Mouse (Mus musculus) layer of hippocampus, postnatal 14 days (tissue): ENCODE data around the gene Fam241a. TPM values are rescaled to one million over a fixed set of nuclear protein-coding genes. Genes with fewer than 3 reads are reported as not detected.
A peak's percentile ranks its signal among the peaks of the same experiment; 100 is the strongest.

ENCODE experiments used
- DNase-seq, 2 experiments: peaks; one replicate each; pipeline ENCODE4 v3.0.0; 2021 to 2022; ENCODE audit warnings: low spot score in 2 of 2, mixed read lengths in 1 of 2
- total RNA-seq, 2 experiments: library from RNA; stranded (reverse); gene quantifications; 2 replicates each; pipeline ENCODE4 v1.2.3; 2021

Fam241a gene
- total RNA-seq, 2 experiments from 2014 or later = 3.5 to 4.9 TPM

DNA sequence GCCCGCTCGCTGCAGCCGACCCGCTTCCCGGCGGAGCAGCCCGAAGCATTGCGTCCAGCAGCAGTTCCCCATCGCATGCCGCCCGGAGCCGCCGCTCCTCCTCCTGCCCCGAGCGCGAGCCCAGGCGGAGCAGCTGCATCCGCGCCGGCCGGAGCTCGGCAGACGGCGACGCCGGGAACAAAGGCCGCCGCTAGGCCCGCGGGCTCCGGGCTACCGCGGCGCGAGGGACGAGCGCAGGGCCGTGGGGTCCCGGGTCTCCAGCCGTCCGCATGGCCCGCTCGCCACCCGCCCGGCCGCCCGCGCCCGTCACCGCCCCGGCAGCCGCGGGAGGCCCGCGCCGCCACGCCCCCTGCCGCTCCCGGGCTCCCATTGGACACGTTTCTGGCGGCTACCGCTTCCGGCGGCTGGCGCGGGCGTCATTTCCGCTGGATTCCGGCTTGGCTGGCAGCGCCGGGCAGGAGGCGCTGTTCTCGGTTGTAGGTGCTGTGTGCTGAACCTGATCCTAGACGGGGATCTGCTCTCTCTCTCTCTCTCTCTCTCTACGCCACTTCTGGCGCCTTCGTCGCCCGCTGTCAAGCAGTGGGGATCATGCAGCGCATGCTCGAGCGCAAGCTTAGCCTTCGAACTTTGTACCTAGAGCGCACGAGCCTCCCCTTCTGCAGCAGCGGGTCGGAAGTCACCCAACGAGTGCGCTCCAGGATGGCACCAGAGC is 58.8 kb downstream of the Fam241a start, which contains the start of gene Ap1ar:
Gene Ap1ar, minus strand, starts transcription at position 370 of the 712 bp plus-strand sequence.
- DNase-seq = peak; percentile 97

GRCm38 (mm10) chr3:127836798-127837153 is 59.3 kb downstream of the Fam241a start:
- peak in 1 of 2 experiments; percentile 16 for DNase-seq

DNA sequence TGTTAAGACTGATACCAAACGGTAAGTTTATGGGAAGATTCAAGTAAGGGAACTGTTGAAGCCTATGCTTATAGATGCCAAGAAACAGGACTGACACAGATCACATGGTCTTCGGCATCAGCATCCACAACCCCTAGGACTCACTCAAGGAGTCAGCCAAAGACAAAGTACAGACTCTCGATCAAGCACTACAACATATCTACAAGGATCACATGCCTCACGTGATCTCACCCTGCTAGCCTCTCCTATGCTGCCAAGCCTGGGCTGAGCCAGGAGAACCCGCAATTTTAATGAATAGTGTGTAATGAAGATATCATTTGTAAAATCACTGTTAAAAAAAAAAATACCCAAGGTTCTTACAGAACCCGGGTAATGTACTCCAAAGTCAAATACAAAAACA is 60.5 kb downstream of the Fam241a start:
- DNase-seq = no peak

DNA sequence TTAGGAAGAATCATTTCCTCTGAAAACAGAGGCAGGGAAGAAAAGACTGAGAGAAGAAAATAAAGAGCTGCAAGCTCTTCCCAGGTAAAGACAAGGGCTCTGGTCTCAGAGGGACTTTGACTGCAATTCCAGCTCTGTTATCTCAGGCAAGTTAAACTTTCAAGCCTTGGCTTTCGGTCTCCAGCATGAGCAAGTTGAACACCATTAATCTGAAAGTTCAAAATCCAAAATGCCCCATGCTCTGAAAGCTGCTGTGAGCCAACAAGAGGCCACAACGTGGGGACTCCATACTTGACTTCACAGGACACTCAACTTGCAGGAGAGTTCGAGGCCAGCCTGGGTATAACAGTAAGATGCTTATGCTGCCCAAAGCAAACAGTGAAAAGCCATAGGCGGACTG is 62.1 kb downstream of the Fam241a start:
- no peak for DNase-seq

- no peak for DNase-seq
These were observed 65.0 kb downstream of the Fam241a start for GRCm38 (mm10) chr3:127831079-127831478.

GRCm38 (mm10) chr3:127830183-127830582 is 65.9 kb downstream of the Fam241a start:
- DNase-seq = no peak

GRCm38 (mm10) chr3:127827123-127827522 is 69.0 kb downstream of the Fam241a start:
- DNase-seq = no peak

- DNase-seq = no peak
These were observed 69.6 kb downstream of the Fam241a start for GRCm38 (mm10) chr3:127826503-127826902.

DNA sequence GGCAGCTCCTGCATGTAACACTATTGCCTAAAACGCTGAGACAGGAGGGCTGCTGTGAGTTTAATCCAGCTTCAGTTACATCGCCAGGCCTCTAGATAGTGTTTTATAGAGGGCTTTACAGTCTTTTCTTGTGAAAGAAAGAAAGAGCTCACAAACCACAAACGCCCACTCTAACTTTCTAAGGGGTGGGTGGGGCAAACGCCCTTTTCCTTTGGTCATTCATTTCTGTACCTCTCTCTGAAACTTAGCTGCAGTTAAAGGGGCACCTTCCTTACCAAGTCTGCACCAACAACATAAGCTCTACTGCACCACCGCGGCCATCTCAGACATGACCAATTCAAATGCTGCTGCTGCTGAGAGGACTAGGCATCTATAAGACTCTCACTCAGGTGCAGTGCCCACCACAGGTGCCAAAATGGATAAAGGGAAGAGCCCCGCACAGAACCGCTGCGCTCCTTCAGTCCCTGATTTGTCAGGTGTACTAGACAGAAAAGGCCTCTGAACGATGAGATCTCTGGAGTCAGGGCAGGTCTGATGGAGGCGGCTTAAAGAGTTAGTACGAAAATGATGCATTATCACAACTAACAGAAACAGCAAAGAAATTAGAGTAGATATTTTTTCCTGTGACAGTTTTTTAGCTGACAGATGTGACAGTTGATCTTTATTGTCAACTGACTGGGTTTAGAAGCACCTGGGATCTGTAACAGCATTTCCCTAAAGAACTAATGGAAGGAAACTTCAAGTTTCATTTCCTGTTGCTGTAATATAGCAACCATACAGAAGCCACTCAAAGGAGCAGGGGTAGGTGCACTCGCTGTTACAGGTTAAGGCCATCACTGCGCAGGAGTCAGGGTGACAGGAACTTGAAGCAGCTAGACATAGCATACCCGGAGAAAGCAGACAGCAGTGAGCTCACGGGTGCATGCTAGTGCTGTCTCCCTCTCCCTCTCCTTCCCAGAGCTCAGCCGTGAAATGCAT is 71.9 kb downstream of the Fam241a start:
- DNase-seq = no peak

DNA sequence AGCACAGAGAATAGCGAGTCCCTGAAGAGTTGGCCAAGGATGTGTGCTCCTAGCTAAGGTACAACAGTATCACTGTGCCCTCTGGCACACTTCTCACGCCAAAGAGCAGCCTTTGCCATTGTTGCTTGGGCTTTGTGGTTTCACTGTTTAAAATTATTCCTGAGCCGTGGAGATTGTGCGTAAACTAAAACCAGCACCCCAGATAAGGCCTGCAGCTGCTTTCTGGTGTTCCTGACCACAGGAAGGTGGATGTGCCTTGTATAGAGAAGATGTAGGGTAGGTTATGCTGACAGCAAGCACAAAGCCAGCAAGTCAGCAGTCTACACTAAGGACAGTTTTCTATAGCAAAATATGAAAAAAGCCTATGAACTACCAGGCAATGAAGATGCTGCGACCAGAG is 74.9 kb downstream of the Fam241a start:
- no peak for DNase-seq

DNA sequence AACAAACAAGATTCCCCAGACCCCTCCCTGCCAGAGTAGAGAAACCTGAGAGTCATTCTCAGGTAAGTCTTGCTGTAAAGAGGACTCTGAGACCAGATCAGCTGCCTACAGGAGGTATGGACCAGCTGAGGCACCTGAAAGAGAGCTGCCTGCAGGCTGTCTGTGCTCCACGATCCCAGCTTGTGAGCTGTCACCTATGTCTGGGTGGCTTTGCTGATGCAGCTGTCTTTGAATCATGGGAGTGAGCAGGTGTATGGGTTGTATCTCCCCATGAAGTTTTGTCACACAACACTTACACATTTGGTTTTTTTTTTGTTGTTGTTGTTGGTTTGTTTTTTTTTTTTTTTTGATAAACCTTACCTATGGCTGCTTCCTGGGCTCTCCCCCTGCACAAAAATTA is 75.7 kb downstream of the Fam241a start:
- no peak for DNase-seq

Other genes with a start within 250 kb of the Fam241a start
- gene Alpk1, start 115.8 kb downstream of the Fam241a start, total RNA-seq = 10 to 100 TPM; 11.4 to 13.3 TPM
- 1 to 10 TPM; 4.2 to 5.0 TPM for gene Tifa, start 106.5 kb downstream of the Fam241a start, total RNA-seq
- gene Ap1ar, start 58.8 kb downstream of the Fam241a start, total RNA-seq = 10 to 100 TPM; 67.6 to 68.7 TPM